Mouse (Mus musculus) gastrocnemius, postnatal 36 days (tissue): ENCODE measurements around the gene Dnah1. TPM values are rescaled to one million over a fixed set of nuclear protein-coding genes. Genes with fewer than 3 reads are reported as not detected.

Experiments
- DNase-seq, 2 experiments: peaks; one replicate each; pipeline ENCODE4 v3.0.0; 2022
- intact Hi-C: fragments of 180-260 bp; cut with DNase I; formaldehyde crosslinking; loops from one replicate; pipeline ENCODE4 v1.15.1; 2025
- long read RNA-seq, 2 experiments: library from polyadenylated mRNA; stranded (forward); transcript quantifications; one replicate each; pipeline ENCODE4 v2.0.0; 2021
- total RNA-seq, 2 experiments: library from RNA; stranded (reverse); gene quantifications; 2 replicates each; pipeline ENCODE4 v1.2.3; 2021

The Dnah1 gene
- under 1 TPM; 0.10 to 0.17 TPM for total RNA-seq
- long read RNA-seq, experiment 1, result 0 reads
- long read RNA-seq, experiment 2, result 0 reads

DNA sequence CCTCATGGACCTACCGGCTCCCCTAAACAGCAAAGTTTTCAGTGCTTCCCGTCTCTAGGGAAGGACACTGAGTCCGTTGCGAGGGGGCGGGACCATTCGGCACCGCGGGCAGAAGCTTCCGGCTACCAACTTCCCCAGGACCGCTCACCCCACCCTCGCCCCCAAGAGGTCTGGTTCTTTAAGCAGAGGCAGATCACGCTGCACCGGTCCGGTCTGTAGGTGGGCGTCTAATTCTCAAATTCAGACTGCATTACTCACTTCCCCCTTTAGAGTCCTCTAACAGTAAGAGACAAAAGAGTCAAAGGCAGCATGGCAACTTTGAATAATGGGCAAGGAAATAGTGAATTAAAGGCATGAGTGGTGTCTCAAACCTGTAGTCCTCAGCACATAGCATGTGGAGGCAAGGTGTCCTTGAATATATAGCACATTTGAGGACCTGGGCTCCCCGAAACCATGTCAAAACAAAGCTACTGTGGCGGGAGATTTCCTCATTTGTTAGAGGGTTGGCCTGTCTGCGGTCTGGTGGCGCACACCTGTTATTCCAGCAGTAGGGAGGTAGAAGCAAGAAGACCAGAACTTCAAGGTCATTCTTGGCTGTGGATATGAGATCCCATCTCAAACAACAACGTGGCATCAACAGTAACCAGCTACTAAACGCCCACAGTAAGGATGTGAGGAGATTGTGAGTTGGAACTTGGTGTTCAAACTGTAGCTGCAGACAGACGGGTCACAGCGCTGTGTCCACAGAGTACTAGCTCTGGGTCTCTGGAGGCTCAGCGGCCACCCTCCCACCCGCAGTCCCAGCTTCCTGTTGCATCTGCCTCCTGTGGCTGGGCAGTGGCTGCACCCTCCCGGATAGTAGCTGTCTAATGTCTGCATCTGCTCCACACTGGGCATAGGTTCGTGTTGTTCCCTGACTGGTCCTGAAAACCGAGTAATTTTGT, at the start of gene Dnah1:
TSS of gene Dnah1 (minus strand) at position 48 of the 944 bp plus-strand sequence.
- DNase-seq, result peak in 1 of 2 experiments; percentile 10
- intact Hi-C loops, result no loop called here

DNA sequence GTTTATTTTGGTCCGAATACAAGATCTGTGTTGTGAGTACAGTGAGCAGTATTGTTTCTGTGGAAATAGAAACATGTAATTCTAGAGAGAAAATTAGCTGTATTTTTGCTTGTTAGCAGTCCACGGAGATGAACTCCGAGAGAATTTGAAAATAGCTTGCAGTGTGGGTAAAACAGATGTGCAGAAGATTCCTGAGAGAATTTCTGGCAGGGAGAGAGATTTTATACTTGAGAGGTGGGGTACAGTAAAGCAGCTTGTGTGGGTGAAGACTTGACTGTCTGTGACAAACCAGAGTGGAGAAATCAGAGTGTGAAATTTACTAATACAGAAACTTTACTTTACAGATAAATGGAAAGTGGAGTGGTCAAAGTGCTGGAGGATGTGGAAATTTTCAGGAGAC, 45.7 kb upstream of the Dnah1 start:
- intact Hi-C loops, result loop anchor here (5.0 to 10.0 kb wide), 2 partner anchors 103 to 335 kb away; no protein-coding TSS in a partner anchor
- no peak for DNase-seq

DNA sequence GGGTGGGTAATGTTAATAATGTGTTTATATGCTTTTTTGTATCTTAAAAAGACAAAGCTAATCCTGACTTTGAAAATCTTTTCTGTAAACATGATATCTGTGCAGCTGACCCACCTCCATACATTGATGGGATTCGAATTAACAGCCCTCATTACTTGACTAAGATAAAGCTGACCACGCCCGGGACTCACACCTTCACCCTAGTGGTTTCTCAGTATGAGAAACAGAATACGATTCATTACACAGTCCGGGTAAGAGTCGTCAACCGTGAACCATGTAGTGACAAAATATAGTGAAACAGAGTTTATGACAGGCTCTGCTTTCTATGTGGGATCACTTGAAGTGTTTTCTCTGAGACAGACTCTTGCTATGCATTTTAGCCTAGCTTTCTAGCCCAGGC, 44.3 kb upstream of the Dnah1 start:
- intact Hi-C loops, result loop anchor here (5.0 to 10.0 kb wide), 2 partner anchors 104 to 333 kb away; no protein-coding TSS in a partner anchor
- DNase-seq, result no peak

DNA sequence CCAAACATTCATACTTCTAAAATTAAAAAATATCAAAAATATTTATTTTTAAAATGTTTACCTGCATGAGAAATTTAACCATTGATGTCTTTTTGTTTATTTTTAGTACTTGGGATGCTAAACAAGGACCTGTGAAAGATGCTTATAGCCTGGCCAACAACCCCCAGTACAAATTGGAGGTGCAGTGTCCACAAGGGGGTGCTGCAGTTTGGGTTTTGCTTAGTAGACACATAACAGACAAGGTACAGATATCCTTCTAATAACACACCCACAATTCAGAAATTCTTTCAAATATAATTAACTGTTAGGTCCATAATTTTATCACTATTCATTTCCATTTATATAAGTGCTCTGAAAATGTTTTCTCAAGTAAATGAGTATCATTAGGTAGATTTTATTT, 41.7 kb upstream of the Dnah1 start:
- intact Hi-C loops, result loop anchor here (5.0 to 10.0 kb wide), 2 partner anchors 107 to 331 kb away; no protein-coding TSS in a partner anchor
- DNase-seq, result peak in 1 of 2 experiments; percentile 73

DNA sequence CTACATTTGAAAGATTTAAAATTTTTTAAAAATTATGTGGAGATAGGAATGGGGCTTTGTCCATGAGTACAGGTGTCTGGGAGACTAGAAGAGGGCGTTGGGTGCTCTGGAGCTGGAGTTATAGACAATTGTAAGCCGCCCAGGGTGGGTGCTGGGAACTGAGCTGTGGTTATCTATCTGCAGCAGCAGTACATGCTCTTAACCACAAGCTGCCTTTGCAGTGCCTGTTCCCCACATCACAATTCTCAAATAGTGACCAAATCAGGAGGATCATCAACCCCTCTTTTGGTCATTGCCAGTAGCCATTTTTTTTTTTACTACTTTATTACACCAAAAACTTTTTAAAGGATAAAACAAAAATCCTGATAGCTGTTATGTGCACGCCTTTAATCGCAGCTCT, 40.9 kb upstream of the Dnah1 start:
- intact Hi-C loops, result loop anchor here (10.0 kb wide), 1 partner anchor 330 kb away; no protein-coding TSS in a partner anchor
- DNase-seq, result no peak

DNA sequence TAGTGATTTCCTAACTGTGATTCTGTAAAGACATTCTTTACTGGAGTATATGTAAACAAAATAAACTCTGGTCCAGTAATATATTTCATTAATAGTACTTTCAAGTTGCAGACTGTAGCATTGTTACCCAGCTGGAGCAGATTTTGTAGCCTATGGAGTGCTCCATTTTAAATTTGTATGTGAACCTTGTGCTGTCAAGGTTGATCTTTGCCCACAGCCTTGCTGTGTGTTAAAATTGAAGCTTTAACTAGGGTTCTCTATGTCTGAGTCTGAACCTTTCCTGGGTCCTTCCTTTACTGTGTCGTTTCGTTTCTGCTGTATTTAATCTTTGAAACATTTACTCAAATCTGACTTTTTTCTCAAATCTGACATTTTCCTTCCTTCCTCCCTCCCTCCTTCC, 38.5 kb upstream of the Dnah1 start:
- DNase-seq, result no peak
- intact Hi-C loops, result loop anchor here (10.0 kb wide), 1 partner anchor 327 kb away; no protein-coding TSS in a partner anchor

DNA sequence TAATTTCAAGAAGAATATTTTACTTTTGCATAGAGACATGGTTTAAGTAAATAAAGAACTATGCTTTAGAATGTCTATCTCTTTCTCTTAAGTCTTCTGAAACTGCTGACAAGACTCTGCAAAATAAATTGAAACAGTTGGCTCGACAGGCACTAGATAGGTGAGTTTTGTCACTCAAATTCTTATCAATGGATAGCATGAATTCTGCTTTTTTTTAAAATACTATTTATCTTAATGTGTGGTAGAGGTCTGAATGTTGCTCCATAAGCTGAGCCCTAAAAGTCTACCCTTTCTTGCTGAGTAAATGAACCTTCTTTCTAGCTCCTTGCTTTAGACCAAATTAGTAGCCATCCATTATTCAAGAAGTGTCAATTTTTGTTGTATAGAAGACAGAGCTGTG, 21.7 kb upstream of the Dnah1 start:
- DNase-seq, result no peak
- intact Hi-C loops, result no loop called here

DNA sequence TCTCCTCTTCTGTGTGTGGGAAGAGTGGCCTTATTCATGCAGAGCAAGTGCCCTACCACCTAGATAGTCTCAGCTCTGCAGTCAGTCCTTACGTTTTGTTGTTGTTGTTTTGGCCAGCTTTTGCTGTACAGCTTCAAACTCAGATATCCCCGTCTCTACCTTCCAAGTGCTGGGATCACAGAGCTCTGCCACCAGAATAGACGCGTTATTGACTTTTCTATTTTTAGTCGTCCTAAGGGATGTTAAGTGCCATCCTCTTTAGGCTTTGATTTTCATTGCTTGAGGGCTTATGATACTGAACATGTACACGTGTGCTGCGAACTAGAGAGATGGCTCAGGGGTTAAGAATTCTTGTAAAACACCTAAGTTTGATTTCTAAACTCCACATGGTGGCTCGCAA, 19.5 kb upstream of the Dnah1 start:
- intact Hi-C loops, result no loop called here
- no peak for DNase-seq

DNA sequence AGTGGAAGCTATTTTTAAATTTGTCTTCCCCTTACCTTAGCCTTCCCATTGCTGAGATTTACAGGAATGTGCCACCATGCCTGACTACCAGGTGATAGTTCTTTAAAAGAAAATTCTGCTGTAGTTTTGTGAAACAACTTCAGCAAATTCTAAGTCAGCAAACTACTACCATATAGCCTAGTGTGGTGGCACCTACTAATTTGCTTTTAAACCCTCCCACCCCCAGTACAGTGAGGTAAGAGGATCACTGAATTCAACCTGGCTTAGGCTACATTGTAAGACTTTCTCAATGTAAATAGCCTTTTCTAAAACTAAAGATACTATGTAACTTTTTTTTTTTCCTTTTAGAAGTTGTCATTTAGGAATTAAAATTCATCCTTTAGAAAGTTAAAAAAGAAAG, 14.3 kb upstream of the Dnah1 start:
- intact Hi-C loops, result no loop called here
- DNase-seq, result no peak

DNA sequence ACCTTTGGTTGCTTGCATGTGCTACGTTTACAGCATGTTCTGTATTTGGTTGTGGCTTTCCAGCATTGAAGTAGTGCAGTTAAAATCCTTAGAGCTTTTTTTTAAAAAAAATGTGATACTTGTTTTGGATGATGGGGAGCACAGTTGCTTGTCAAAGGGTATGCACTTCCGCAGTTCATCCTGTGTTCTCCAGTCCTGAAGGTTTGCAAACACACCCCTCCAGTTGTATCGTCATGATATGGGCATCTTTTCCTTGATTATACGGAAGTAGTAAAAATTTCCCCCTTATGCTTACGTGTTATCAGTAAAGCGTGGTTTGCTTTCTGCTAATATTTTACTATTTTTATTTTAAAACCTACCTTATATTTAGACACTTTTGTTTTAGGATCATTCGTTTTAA, 13.7 kb upstream of the Dnah1 start:
- intact Hi-C loops, result no loop called here
- DNase-seq, result no peak

DNA sequence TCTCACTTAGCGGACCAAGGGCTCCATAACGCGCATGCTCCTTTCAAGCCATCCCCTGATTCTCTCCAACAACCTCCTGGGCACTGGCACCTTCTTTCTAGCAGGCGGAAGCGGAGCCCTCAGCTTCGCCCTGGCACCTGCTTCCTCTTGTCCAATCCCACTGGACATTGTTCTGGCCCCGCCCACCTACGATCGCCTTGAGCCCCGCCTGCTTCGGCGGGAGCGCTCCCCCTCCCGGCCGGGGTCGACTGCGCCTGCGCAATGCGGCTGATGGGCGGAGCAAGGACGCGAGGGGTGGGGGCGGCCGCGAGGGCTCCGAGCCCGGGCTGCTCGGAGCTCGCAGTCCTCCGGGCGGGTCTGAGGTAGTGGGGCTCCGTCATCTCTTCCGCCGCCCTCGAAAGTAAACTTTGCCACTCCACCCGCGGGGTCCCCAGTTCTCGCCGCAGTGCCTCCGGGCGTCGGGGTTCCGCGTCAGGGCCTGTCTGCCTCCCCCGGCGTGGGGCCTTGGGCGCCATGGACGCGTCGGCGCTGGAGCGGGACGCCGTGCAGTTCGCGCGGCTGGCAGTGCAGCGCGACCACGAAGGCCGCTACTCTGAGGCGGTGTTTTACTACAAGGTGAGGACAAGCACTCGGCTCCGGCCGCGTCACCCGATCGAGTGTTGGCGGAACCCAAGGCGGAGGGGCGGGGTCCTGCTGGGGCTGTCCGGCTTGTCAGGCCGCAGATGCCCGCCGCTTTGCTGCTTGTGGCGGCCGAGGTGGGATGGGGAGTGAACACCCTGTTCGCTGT, 12.9 kb upstream of the Dnah1 start, which contains the start of gene Capn7:
TSS of gene Capn7 (plus strand) at position 270 of the 787 bp plus-strand sequence.
- intact Hi-C loops, result no loop called here
- DNase-seq, result peak; percentile 96 to 98

DNA sequence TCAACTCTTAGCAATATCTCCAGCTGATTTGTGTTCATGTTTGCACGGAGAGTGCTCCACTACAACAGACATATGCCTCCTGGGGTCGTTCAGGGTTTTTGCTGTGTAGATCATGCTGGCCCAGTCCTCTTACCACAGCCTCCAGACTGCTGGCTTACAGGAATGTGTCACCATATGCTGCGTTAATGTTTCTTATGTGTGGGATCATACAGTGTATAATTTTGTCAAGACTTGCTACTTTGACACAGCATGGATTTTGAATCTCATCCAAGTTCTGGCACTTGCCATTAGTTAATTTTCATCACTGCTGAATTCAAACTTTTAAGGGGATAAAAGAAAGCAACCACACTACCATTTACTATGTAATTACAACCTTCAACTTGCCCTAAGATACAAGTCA, 12.1 kb upstream of the Dnah1 start:
- no peak for DNase-seq
- intact Hi-C loops, result no loop called here

DNA sequence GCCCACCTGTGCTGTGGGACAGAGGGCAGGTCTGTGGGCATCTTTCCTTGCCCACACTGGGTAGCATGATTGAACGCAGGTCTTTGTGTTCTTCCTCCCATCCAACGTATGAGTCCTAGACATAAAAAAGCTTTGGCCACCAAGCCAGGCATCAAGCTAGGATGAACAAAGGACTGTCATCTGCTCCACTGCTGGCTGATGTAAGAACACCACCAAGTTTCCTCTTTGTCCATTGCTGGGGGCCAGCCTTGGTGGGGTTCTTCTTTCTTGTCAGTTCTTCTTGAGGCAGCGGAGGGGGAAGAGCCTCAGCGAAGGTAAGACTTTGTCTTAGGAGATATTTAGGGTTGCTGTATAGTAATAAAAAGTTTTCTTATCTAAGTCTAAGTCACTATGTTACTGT, 7.3 kb upstream of the Dnah1 start:
- intact Hi-C loops, result no loop called here
- no peak for DNase-seq

DNA sequence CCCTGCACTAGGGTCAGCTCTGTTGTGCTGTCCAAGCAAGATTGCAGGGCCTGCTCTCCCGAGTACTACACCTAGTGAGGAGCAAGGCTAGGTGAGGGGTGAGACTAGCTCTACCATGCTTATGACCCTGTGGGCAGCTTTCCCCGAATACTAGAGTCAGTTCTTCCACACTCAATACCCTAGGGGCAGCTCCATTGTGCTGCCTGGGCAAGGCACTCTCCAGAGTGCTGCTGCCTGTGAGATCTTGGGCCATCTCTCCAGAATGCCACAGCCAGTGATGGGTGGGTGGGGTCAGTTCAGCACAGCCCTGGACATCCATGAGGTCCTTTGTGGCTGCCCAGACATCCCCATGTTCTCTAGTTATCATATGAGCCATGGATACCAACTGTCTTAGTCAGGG, 6.0 kb upstream of the Dnah1 start:
- intact Hi-C loops, result loop anchor here (5.0 kb wide), 1 partner anchor 52 kb away; no protein-coding TSS in a partner anchor
- no peak for DNase-seq

DNA sequence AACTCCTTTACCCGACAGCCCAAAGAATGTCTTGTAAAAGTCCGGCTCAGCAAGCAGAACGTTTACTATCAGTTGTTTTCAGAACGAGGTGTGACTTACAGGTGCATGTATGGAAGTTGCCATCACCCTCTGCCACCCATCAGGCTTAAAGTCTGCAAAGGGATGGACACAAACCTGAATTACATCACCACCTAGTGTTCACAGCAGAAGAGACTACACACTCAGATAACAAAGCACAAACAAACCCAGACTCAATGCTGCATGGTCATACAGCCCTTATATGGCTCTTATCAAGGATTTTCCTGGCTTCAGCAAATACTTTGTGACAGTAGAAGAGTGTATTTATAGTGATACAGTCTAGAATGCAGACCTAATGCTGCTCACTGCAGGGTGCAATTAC, 4.0 kb upstream of the Dnah1 start:
- DNase-seq, result no peak
- intact Hi-C loops, result loop anchor here (5.0 kb wide), 1 partner anchor 50 kb away; no protein-coding TSS in a partner anchor

DNA sequence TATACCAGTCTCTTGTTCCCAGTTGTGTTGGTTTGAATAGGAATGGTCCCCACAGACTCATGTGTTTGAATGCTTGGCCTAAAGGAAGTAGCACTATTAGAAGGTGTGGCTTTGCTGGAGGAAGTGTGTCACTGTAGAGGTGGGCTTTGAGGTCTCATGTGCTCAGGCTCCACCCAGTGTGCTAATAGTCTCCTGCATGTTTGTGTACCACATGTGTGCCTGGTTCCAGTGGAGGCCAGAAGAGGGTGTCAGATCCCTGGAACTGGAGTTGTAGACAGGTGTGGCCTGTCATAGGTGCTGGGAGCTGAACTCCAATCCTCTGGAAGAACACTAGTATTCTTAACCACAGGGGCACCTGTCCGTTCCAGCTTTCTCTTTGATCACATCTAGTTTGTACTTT, 3.5 kb upstream of the Dnah1 start:
- DNase-seq, result no peak
- intact Hi-C loops, result loop anchor here (5.0 kb wide), 1 partner anchor 50 kb away; no protein-coding TSS in a partner anchor

DNA sequence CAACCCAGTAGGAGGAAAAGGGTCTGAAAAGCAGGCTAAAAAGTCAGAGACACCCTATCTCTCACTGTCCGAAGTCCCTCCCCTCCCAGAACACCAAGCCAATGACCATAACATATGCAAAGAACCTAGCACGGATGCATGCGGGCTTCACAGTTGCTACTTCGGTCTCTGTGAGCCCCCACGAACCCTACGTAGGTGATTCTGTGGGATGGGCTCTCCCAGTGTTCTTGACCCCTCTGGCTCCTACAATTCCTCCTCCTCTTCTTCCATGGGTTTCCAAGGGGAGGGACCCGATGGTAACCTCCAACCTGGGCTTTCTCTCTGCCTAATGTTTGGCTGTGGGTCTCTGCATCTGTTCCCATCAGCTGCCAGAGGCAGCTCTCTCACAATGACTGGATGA, 3.1 kb upstream of the Dnah1 start:
- DNase-seq, result no peak
- intact Hi-C loops, result loop anchor here (5.0 kb wide), 1 partner anchor 49 kb away; no protein-coding TSS in a partner anchor

DNA sequence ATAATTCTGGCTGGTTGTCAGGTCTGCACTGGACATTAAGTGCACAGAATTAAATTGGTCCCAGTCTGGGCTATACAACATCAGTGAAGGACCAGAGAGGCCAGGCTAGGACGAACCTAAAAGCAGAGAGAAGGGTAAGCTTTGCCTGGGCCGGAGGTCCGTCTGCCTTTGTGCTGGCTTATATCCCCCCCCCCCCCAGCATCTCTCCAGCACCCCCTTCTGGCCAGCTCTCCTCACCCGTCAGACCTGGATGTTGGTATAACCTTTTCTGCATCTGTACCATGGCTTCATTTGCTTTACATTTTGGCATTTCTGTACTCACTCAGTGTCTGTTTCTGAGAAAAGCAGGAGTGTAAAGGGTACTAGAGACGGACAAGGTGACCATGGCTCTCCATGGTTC, 1.9 kb upstream of the Dnah1 start:
- no peak for DNase-seq
- intact Hi-C loops, result loop anchor here (5.0 kb wide), 1 partner anchor 48 kb away; no protein-coding TSS in a partner anchor

DNA sequence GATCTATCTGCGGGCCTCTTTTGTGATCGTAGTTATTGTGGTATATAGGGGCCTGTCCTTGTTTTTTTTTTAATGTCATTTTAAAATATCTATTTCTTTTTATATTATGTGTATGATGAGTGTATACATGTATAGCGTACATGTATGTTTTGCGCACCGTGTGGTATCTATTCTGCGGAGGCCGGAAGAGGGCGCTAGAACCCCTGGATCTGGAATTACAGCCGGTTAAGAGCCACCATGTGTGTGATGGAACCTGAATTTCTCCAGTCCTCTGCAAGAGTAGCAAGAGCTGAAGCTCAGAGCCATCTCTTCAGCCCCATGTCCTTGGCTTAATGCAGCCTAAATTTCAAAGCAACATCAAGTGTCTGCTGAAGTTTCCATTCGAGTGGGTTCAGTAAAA, 1.2 kb upstream of the Dnah1 start:
- DNase-seq, result no peak
- intact Hi-C loops, result loop anchor here (5.0 kb wide), 1 partner anchor 48 kb away; no protein-coding TSS in a partner anchor

DNA sequence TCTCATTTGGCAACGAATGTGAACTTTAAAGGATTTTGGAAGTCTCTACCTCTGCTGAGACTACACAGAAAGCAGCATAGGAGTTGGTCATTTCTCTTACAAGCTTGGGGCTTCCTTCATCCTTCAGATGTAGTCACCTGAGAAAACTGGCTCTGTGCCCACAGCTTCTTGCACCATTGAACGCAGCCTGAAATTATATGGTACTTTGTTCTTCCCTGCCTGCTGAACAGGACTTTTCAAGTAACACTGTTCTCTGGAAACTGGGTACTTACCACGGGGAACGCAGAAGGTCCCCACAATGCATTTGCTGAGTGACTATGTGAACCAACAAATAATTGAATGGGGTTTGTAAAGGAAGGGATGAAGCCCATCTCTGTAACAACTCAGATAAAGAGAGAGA, 507 bp downstream of the Dnah1 start:
- intact Hi-C loops, result no loop called here

DNA sequence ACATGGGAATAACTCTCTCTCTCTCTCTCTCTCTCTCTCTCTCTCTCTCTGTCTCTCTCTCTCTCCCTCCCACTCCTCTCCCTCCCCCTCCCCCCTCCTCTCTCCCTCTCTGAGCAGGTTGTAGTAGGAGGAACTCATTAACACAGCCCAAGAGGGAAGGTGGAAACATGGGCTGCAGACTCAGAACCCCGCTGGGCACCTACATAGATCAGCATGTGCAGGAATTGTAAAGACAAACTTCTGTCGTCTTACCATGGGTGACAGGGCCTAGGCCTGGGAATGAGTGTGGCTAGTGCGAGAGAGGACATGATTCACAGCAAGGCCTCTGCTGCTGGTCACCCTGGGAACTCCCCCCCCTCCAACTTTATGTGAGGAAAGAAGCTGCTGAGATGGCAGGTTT, 1.5 kb downstream of the Dnah1 start:
- intact Hi-C loops, result no loop called here
- DNase-seq, result no peak

More for the DNA sequence above, 507 bp downstream of the Dnah1 start:
- no peak for DNase-seq
